Mouse (Mus musculus) stomach, postnatal 0 days (tissue): ENCODE measurements at regions not wholly inside any gene's neighbourhood (a gene's known extent, or its start where the extent isn't known, plus 50 kb on each side); places are given as distances from the start of the nearest gene placed in this dataset.

ENCODE experiments used
- ATAC-seq: fragments of 200-750 bp; cut with Nextera tagmentation; 2 replicates; pipeline ENCODE4 v1.8.0; 2017; ENCODE audit not compliant: low FRiP score, low TSS enrichment
- DNase-seq: peaks from one replicate; pipeline ENCODE4 v3.0.0-alpha.2; 2016; ENCODE audit warnings: low spot score
- H3K27ac ChIP-seq: fragments of 300-500 bp; sonication (generic); replicated peaks from 2 replicates; pipeline ENCODE4 v1.5.1; 2014; ENCODE audit warnings: mild to moderate bottlenecking, control low read depth
- H3K27me3 ChIP-seq: fragments of 300-500 bp; sonication (generic); 2 replicates; pipeline ENCODE4 v1.6.1; 2014; ENCODE audit warnings: low read length; ENCODE audit not compliant: control insufficient read depth, insufficient read depth
- H3K36me3 ChIP-seq: fragments of 300-500 bp; sonication (generic); 2 replicates; pipeline ENCODE4 v1.6.1; 2014; ENCODE audit warnings: low read length, mixed read lengths; ENCODE audit not compliant: control insufficient read depth, insufficient read depth
- H3K4me1 ChIP-seq: fragments of 300-500 bp; sonication (generic); replicated peaks from 2 replicates; pipeline ENCODE4 v1.6.1; 2014; ENCODE audit warnings: antibody characterized with exemption; ENCODE audit not compliant: control insufficient read depth, insufficient read depth
- H3K4me2 ChIP-seq: fragments of 300-500 bp; sonication (generic); replicated peaks from 2 replicates; pipeline ENCODE4 v1.6.1; 2014; ENCODE audit warnings: low read depth, mild to moderate bottlenecking, control low read depth, moderate library complexity
- H3K4me3 ChIP-seq: fragments of 300-500 bp; sonication (generic); 2 replicates; pipeline ENCODE4 v1.5.1; 2014; ENCODE audit warnings: low read depth, low read length, control low read depth
- H3K9ac ChIP-seq: fragments of 300-500 bp; sonication (generic); 2 replicates; pipeline ENCODE4 v1.6.1; 2014; ENCODE audit warnings: mild to moderate bottlenecking, low read length, control low read depth, mixed read lengths
- H3K9me3 ChIP-seq: fragments of 300-500 bp; sonication (generic); 2 replicates; pipeline ENCODE4 v1.6.1; 2016; ENCODE audit warnings: low read length; ENCODE audit not compliant: control insufficient read depth
- CTCF ChIP-seq: IDR thresholded peaks from 2 replicates; pipeline ENCODE4 v1.5.1; 2016; ENCODE audit warnings: antibody characterized with exemption, low read depth, mild to moderate bottlenecking, moderate library complexity
- EP300 ChIP-seq: optimal IDR thresholded peaks from 2 replicates; pipeline ENCODE3; 2016; ENCODE audit warnings: antibody characterized with exemption
- WGBS: fragments of 180-500 bp; shearing (Covaris S2); extraction: QIAGEN DNeasy Blood & Tissue Kit; methylation state at CpG from one replicate; pipeline ENCODE4 v1.1.7; 2014; 5-methylcytosine and 5-hydroxymethylcytosine counted together

DNA sequence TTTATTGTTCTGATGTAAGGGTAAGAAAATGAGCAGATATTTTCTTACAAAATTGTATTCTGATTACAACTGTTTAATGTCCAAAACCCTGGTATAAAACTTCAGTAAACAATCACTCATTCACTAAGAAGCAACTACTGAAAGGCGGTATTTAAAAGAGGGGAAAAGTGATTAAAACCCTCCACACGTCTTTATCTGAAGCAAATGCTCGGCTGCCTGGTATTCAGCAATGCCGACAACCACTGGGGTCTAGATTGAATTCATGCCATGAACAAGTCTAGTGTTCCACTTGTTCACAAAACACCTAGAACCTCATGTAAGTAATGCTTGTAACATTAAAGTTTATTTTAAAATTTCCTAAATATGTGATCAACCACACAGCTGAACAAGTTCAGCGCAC, 139.2 kb upstream of the Klf14 start:
- no peaks in the 10 kb centered on the region for H3K27me3 ChIP-seq
- no peaks in the 10 kb centered on the region for H3K9me3 ChIP-seq
- H3K4me3 ChIP-seq = no peak overlapping the region
- H3K4me2 ChIP-seq = no peak overlapping the region
- H3K36me3 ChIP-seq = no peaks in the 10 kb centered on the region
- no peak for TF ChIP-seq CTCF
- no peak for TF ChIP-seq EP300
- no peaks in the 10 kb centered on the region for H3K4me1 ChIP-seq
- no peak for DNase-seq
- WGBS = 85% methylated on average over 5 of the region's 5 CpGs
- H3K27ac ChIP-seq = no peak overlapping the region
- no peak overlapping the region for H3K9ac ChIP-seq
- ATAC-seq = no peak

DNA sequence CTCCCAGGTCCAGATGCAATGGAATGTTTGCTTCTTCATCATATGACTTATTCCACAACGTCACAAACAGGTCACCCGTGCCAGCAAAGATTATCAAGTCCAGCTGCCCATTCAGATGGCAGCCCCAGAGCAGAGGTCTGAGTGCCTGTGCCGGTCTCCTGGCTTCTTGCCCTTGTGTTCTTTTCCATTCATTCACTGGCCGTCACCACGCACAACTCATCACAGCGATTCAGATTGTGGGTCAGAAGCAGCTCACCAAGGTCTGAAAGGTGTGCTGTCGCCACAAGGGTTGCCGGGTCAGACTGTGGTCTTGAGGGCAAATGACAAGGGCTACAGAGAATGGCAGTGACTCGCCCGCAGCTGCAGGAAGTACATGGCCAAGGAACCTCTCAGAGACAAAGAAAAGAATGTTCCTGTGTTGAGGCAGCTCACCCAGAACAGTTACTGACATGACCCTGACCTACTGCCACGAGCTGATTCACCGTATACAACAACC, 141.3 kb upstream of the Klf14 start:
- Histone ChIP-seq H3K27ac (no peak overlapping the region), H3K27me3 (no peaks in the 10 kb centered on the region), H3K9me3 (no peaks in the 10 kb centered on the region), H3K4me2 (no peak overlapping the region), H3K36me3 (no peaks in the 10 kb centered on the region), H3K9ac (no peak overlapping the region), H3K4me3 (no peak overlapping the region), H3K4me1 (no peaks in the 10 kb centered on the region; the same call in 1 of the 2 replicates)
- DNase-seq = no peak
- peak; percentile 67 for ATAC-seq
- TF ChIP-seq CTCF (no peak), EP300 (no peak)
- 44% methylated on average over 12 of the region's 12 CpGs for WGBS

DNA sequence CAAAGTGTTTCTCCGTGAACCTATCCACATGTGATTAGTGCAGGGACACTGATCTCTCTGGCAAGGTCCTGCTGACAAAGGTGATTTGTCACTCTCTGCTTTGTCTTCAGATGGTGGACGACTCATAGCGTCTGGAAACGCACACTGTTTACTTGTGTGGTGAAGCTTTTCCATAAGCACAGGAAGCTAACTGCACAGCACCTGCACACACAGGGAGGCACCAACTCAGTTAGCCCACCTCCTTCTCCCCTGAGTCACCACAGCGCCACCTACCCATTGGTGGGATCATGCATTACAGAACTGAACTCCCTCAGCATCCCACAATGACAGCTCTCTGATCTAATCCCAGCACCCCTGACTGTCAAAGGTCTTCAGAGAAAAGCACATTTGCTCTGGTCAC, 141.9 kb upstream of the Klf14 start:
- H3K9me3 ChIP-seq = no peaks in the 10 kb centered on the region
- TF ChIP-seq CTCF = peak; percentile 59
- TF ChIP-seq EP300 = no peak
- H3K27ac ChIP-seq = no peak overlapping the region
- no peaks in the 10 kb centered on the region; the same call in 1 of the 2 replicates for H3K4me1 ChIP-seq
- DNase-seq (peak; percentile 37), ATAC-seq (peak; percentile 69; the same call in 1 of the 2 replicates)
- no peaks in the 10 kb centered on the region for H3K27me3 ChIP-seq
- H3K9ac ChIP-seq = no peak overlapping the region
- no peak overlapping the region for H3K4me2 ChIP-seq
- H3K4me3 ChIP-seq = no peak overlapping the region
- no peaks in the 10 kb centered on the region for H3K36me3 ChIP-seq
- 24% methylated on average over 5 of the region's 5 CpGs for WGBS

DNA sequence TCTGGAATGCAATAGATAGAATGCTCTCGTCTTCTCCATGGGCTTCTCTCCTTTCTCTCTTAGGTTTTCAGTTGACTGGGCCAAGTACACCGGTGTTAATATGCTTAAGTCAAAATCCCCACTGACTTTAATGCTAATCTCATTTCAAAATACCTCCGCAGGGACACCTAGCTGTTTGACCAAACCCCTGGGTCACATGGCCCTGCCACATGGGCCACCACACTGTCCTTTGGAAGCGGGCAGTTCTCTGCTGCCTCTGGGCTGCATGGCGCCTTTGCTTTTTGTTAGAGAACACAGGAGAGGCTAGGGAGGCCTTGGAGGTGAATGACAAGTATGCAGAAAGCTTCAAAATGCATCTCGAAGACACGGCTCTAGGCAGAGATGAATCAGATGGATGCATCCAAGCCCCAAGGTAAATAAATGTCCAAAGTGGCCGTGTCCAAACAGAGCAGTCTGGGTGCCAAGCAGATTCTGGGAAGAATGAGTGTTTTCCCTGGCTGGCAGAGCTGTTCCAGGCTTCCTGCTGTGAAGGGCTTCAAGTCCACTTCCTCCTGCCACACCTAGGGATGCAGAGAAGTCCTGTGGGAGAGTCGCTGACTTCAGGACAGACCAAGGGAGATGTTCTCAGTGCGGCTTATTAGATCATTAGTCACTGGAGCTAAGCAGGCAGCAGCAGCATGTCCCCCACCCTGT, 147.4 kb upstream of the Klf14 start:
- 69% methylated on average over 10 of the region's 10 CpGs for WGBS
- Histone ChIP-seq H3K4me2 (no peak overlapping the region), H3K27me3 (no peaks in the 10 kb centered on the region), H3K9ac (no peak overlapping the region), H3K36me3 (no peaks in the 10 kb centered on the region), H3K27ac (no peak overlapping the region), H3K4me1 (no peaks in the 10 kb centered on the region; the same call in 1 of the 2 replicates), H3K9me3 (0 out of 2 replicates have a peak, but pooled peaks cover 6% of the 10 kb centered on the region), H3K4me3 (no peak overlapping the region)
- DNase-seq (no peak), ATAC-seq (no peak)
- TF ChIP-seq EP300 = no peak
- no peak for TF ChIP-seq CTCF

DNA sequence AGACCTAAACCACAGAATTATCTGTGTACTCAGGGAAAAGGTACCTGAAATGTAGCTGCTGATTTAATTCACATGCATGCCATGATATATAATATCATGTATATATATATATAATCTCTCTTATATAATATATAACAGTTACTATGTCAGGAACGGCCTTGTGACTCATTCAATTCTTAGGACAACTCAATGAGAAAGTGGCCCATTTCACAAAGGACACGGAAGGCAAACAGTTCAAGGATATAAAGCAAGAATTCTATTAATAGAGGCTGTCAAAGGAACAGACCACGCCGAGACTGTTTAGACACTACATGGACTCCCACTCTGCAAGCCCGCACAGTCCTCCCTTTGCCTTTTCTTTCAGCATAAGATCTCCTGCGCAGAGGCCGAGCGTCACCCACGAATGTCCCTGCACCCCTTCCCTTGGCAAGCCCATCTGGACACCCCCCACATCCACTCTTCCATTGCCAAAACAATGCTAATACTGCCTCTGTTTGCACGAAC, 148.0 kb upstream of the Klf14 start:
- no peak overlapping the region for H3K4me2 ChIP-seq
- 72% methylated on average over 10 of the region's 10 CpGs for WGBS
- no peaks in the 10 kb centered on the region for H3K27me3 ChIP-seq
- DNase-seq (no peak), ATAC-seq (no peak)
- no peak overlapping the region for H3K4me3 ChIP-seq
- H3K9ac ChIP-seq = no peak overlapping the region
- TF ChIP-seq EP300 (no peak), CTCF (no peak)
- H3K27ac ChIP-seq = no peak overlapping the region
- H3K4me1 ChIP-seq = no peaks in the 10 kb centered on the region; the same call in 1 of the 2 replicates
- H3K36me3 ChIP-seq = no peaks in the 10 kb centered on the region
- H3K9me3 ChIP-seq = 0 out of 2 replicates have a peak, but pooled peaks cover 6% of the 10 kb centered on the region

DNA sequence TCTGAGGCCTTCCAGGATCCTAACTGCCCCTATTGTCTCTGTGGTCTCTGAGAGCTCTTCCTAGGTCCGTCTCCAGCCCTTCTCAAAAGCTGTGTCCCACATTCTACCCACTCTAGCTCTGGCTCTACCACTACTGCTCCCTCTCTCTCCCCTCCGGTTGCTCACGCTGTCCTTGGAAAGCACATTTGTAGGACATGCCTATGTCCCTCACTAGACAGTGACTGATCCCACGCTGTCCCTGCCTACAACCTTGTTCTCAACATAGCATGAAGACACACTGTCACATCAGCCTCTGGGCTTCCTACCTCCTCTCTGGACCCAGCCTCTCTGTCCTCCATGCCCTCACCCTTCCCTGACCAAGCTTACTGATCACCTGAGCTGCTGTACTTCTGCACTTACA, 148.5 kb upstream of the Klf14 start:
- H3K4me2 ChIP-seq = no peak overlapping the region
- H3K4me3 ChIP-seq = no peak overlapping the region
- H3K27me3 ChIP-seq = no peaks in the 10 kb centered on the region
- WGBS = 88% methylated on average over 4 of the region's 4 CpGs
- no peaks in the 10 kb centered on the region for H3K36me3 ChIP-seq
- H3K9me3 ChIP-seq = 0 out of 2 replicates have a peak, but pooled peaks cover 6% of the 10 kb centered on the region
- TF ChIP-seq EP300 (no peak), CTCF (no peak)
- no peak overlapping the region for H3K9ac ChIP-seq
- ATAC-seq = no peak
- no peak overlapping the region for H3K27ac ChIP-seq
- H3K4me1 ChIP-seq = no peaks in the 10 kb centered on the region; the same call in 1 of the 2 replicates
- no peak for DNase-seq
